Mouse (Mus musculus) forebrain, embryonic 15.5 days (tissue): ENCODE measurements around the gene Tctn1. TPM values are rescaled to one million over a fixed set of nuclear protein-coding genes. Genes with fewer than 3 reads are reported as not detected.
"Not testable (repeated sequence)": the region's sequence is repeated elsewhere in the genome, so short reads cannot be mapped to it uniquely, and the experiment has no call there.

Experiments
- ATAC-seq: fragments of 200-750 bp; cut with Nextera tagmentation; replicated peaks from 2 replicates; pipeline ENCODE4 v1.8.0; 2017; ENCODE audit warnings: mild to moderate bottlenecking, moderate TSS enrichment, moderate library complexity
- H3K27ac ChIP-seq: fragments of 300-500 bp; sonication (generic); replicated peaks from 2 replicates; pipeline ENCODE4 v1.5.1; 2015; ENCODE audit warnings: mild to moderate bottlenecking, inconsistent platforms
- H3K27me3 ChIP-seq: fragments of 300-500 bp; sonication (generic); 2 replicates; pipeline ENCODE4 v1.6.1; 2015; ENCODE audit warnings: inconsistent platforms
- H3K36me3 ChIP-seq: fragments of 300-500 bp; sonication (generic); 2 replicates; pipeline ENCODE4 v1.6.1; 2015; ENCODE audit warnings: mild to moderate bottlenecking, inconsistent platforms
- H3K4me1 ChIP-seq: fragments of 300-500 bp; sonication (generic); 2 replicates; pipeline ENCODE4 v1.6.1; 2015; ENCODE audit warnings: inconsistent platforms
- H3K4me2 ChIP-seq: fragments of 300-500 bp; sonication (generic); replicated peaks from 2 replicates; pipeline ENCODE4 v1.6.1; 2015; ENCODE audit warnings: mild to moderate bottlenecking, inconsistent platforms
- H3K4me3 ChIP-seq: fragments of 300-500 bp; sonication (generic); 2 replicates; pipeline ENCODE4 v1.5.1; 2015; ENCODE audit warnings: mild to moderate bottlenecking, inconsistent platforms
- H3K9ac ChIP-seq: fragments of 300-500 bp; sonication (generic); replicated peaks from 2 replicates; pipeline ENCODE4 v1.6.1; 2015; ENCODE audit warnings: mild to moderate bottlenecking, inconsistent platforms
- H3K9me3 ChIP-seq: fragments of 300-500 bp; sonication (generic); 2 replicates; pipeline ENCODE4 v1.6.1; 2016; ENCODE audit warnings: inconsistent platforms
- WGBS: fragments of 180-500 bp; shearing (Covaris S2); methylation state at CpG from one replicate; pipeline ENCODE4 v1.1.7; 2015; ENCODE audit warnings: mixed read lengths; 5-methylcytosine and 5-hydroxymethylcytosine counted together
- polyA plus RNA-seq: library from polyadenylated mRNA; unstranded; fragments of >200 nt; fragmentation: Nextera tagmentation; extraction: Ambion mirVana; gene quantifications from 2 replicates; pipeline ENCODE4 v1.2.1, GENCODE M21; 2015

The Tctn1 gene
- polyA plus RNA-seq, 1 experiment from 2014 or later: 4.2 TPM

- no peak overlapping the region for H3K4me3 ChIP-seq
- 86% methylated on average over 4 of the region's 4 CpGs for WGBS
- no peaks in the 10 kb centered on the region for H3K36me3 ChIP-seq
- H3K9me3 ChIP-seq: 0 out of 2 replicates have a peak, but pooled peaks cover 3% of the 10 kb centered on the region
- no peak for ATAC-seq
- no peaks in the 10 kb centered on the region for H3K27me3 ChIP-seq
- H3K9ac ChIP-seq: no peak overlapping the region
- H3K4me2 ChIP-seq: no peak overlapping the region
- no peaks in the 10 kb centered on the region for H3K4me1 ChIP-seq
- no peak overlapping the region for H3K27ac ChIP-seq
Observed at GRCm38 (mm10) chr5:122228772-122229171, 35.5 kb downstream of the Tctn1 start.

GRCm38 (mm10) chr5:122228271-122228765 is 35.9 kb downstream of the Tctn1 start:
- no peak overlapping the region for H3K4me2 ChIP-seq
- H3K9me3 ChIP-seq: 0 out of 2 replicates have a peak, but pooled peaks cover 3% of the 10 kb centered on the region
- no peak overlapping the region for H3K9ac ChIP-seq
- WGBS: 78% methylated on average over 3 of the region's 3 CpGs
- H3K27me3 ChIP-seq: no peaks in the 10 kb centered on the region
- ATAC-seq: no peak
- no peak overlapping the region for H3K27ac ChIP-seq
- H3K4me1 ChIP-seq: no peaks in the 10 kb centered on the region
- H3K4me3 ChIP-seq: no peak overlapping the region
- H3K36me3 ChIP-seq: no peaks in the 10 kb centered on the region

- ATAC-seq: no peak
- H3K4me2 ChIP-seq: no peak overlapping the region
- 91% methylated on average over 2 of the region's 2 CpGs for WGBS
- H3K4me3 ChIP-seq: no peak overlapping the region
- H3K36me3 ChIP-seq: no peaks in the 10 kb centered on the region
- H3K27me3 ChIP-seq: no peaks in the 10 kb centered on the region
- H3K4me1 ChIP-seq: no peaks in the 10 kb centered on the region
- H3K27ac ChIP-seq: no peak overlapping the region
- H3K9ac ChIP-seq: no peak overlapping the region
- 0 out of 2 replicates have a peak, but pooled peaks cover 3% of the 10 kb centered on the region for H3K9me3 ChIP-seq
Observed at GRCm38 (mm10) chr5:122224291-122224690, 40.0 kb downstream of the Tctn1 start.

GRCm38 (mm10) chr5:122221085-122221484 is 43.2 kb downstream of the Tctn1 start:
- no peaks in the 10 kb centered on the region for H3K4me1 ChIP-seq
- no peaks in the 10 kb centered on the region for H3K36me3 ChIP-seq
- H3K4me2 ChIP-seq: no peak overlapping the region
- 85% methylated on average over 4 of the region's 4 CpGs for WGBS
- no peaks in the 10 kb centered on the region for H3K27me3 ChIP-seq
- H3K9me3 ChIP-seq: no peaks in the 10 kb centered on the region
- ATAC-seq: no peak
- no peak overlapping the region for H3K27ac ChIP-seq
- H3K4me3 ChIP-seq: no peak overlapping the region
- no peak overlapping the region for H3K9ac ChIP-seq

GRCm38 (mm10) chr5:122219655-122220629 is 44.3 kb downstream of the Tctn1 start:
- Histone ChIP-seq H3K36me3 (no peaks in the 10 kb centered on the region), H3K4me1 (no peaks in the 10 kb centered on the region), H3K4me3 (no peak overlapping the region), H3K27me3 (no peaks in the 10 kb centered on the region), H3K9me3 (no peaks in the 10 kb centered on the region), H3K4me2 (no peak overlapping the region), H3K27ac (no peak overlapping the region), H3K9ac (no peak overlapping the region)
- no peak for ATAC-seq
- 77% methylated on average over 18 of the region's 18 CpGs for WGBS

GRCm38 (mm10) chr5:122218928-122219327 is 45.3 kb downstream of the Tctn1 start:
- Histone ChIP-seq H3K9ac (no peak overlapping the region), H3K4me2 (no peak overlapping the region), H3K27me3 (no peaks in the 10 kb centered on the region), H3K27ac (no peak overlapping the region), H3K9me3 (no peaks in the 10 kb centered on the region), H3K4me3 (no peak overlapping the region), H3K4me1 (no peaks in the 10 kb centered on the region), H3K36me3 (no peaks in the 10 kb centered on the region)
- WGBS: 83% methylated on average over 7 of the region's 7 CpGs
- ATAC-seq: no peak

GRCm38 (mm10) chr5:122218109-122218905 is 46.0 kb downstream of the Tctn1 start:
- no peak overlapping the region for H3K27ac ChIP-seq
- no peaks in the 10 kb centered on the region for H3K36me3 ChIP-seq
- WGBS: 91% methylated on average over 12 of the region's 12 CpGs
- no peak overlapping the region for H3K4me3 ChIP-seq
- no peak overlapping the region for H3K9ac ChIP-seq
- ATAC-seq: no peak
- no peaks in the 10 kb centered on the region for H3K9me3 ChIP-seq
- H3K4me1 ChIP-seq: no peaks in the 10 kb centered on the region
- no peaks in the 10 kb centered on the region for H3K27me3 ChIP-seq
- no peak overlapping the region for H3K4me2 ChIP-seq

- H3K4me2 ChIP-seq: no peak overlapping the region
- H3K27ac ChIP-seq: no peak overlapping the region
- WGBS: 78% methylated on average over 6 of the region's 6 CpGs
- H3K9ac ChIP-seq: no peak overlapping the region
- ATAC-seq: no peak
- H3K4me3 ChIP-seq: no peak overlapping the region
- no peaks in the 10 kb centered on the region for H3K36me3 ChIP-seq
- no peaks in the 10 kb centered on the region for H3K9me3 ChIP-seq
- no peaks in the 10 kb centered on the region for H3K4me1 ChIP-seq
- no peaks in the 10 kb centered on the region for H3K27me3 ChIP-seq
Observed at GRCm38 (mm10) chr5:122217636-122218035, 46.6 kb downstream of the Tctn1 start.

- H3K27me3 ChIP-seq: no peaks in the 10 kb centered on the region
- no peak overlapping the region for H3K4me2 ChIP-seq
- ATAC-seq: no peak
- WGBS: 93% methylated on average over 6 of the region's 6 CpGs
- H3K9ac ChIP-seq: no peak overlapping the region
- H3K27ac ChIP-seq: no peak overlapping the region
- no peaks in the 10 kb centered on the region for H3K36me3 ChIP-seq
- no peaks in the 10 kb centered on the region for H3K9me3 ChIP-seq
- no peak overlapping the region for H3K4me3 ChIP-seq
- peaks cover 5% of the 10 kb centered on the region for H3K4me1 ChIP-seq
Observed at GRCm38 (mm10) chr5:122213861-122214260, 50.4 kb downstream of the Tctn1 start.

GRCm38 (mm10) chr5:122212820-122213219 is 51.4 kb downstream of the Tctn1 start:
- not testable (repeated sequence) for H3K4me2 ChIP-seq, H3K9ac ChIP-seq, H3K27ac ChIP-seq, ATAC-seq, H3K4me3 ChIP-seq, H3K9me3 ChIP-seq, H3K4me1 ChIP-seq, H3K27me3 ChIP-seq, H3K36me3 ChIP-seq
- 98% methylated on average over 1 of the region's 1 CpGs for WGBS

- H3K36me3 ChIP-seq: no peaks in the 10 kb centered on the region
- no peak overlapping the region for H3K4me3 ChIP-seq
- H3K9ac ChIP-seq: no peak overlapping the region
- no peak overlapping the region for H3K27ac ChIP-seq
- no peaks in the 10 kb centered on the region for H3K27me3 ChIP-seq
- peaks cover 5% of the 10 kb centered on the region for H3K4me1 ChIP-seq
- 92% methylated on average over 8 of the region's 8 CpGs for WGBS
- no peak overlapping the region for H3K4me2 ChIP-seq
- no peak for ATAC-seq
- H3K9me3 ChIP-seq: no peaks in the 10 kb centered on the region
Observed at GRCm38 (mm10) chr5:122212125-122212524, 52.1 kb downstream of the Tctn1 start.

GRCm38 (mm10) chr5:122210890-122211289 is 53.4 kb downstream of the Tctn1 start:
- Histone ChIP-seq H3K4me1 (peaks cover 5% of the 10 kb centered on the region), H3K9me3 (no peaks in the 10 kb centered on the region), H3K36me3 (no peaks in the 10 kb centered on the region), H3K9ac (no peak overlapping the region), H3K4me2 (no peak overlapping the region), H3K27me3 (no peaks in the 10 kb centered on the region), H3K4me3 (no peak overlapping the region), H3K27ac (no peak overlapping the region)
- WGBS: 90% methylated on average over 8 of the region's 8 CpGs
- no peak for ATAC-seq
